Mouse (Mus musculus) adrenal gland (tissue): ENCODE results near the gene Cacul1.

Experiments
- intact Hi-C: fragments of 180-260 bp; cut with DNase I; formaldehyde crosslinking; loops from one replicate; pipeline ENCODE4 v1.15.1; 2025
- long read RNA-seq, 2 experiments: library from polyadenylated mRNA; unstranded; transcript quantifications; one replicate each; pipeline ENCODE4 v2.0.0; 2020; ENCODE audit warnings: borderline replicate concordance in 1 of 2; ENCODE audit not compliant: insufficient replicate concordance in 1 of 2

Gene Cacul1
- long read RNA-seq, experiment 1, full-length matches to known transcripts: 6 of 10 reads
- long read RNA-seq, experiment 1, partial matches to known transcripts: 1 of 10 reads
- long read RNA-seq, experiment 1, other reads (novel, unspliced or antisense): 3 of 10 reads
- long read RNA-seq, experiment 2, full-length matches to known transcripts: 2 of 3 reads
- long read RNA-seq, experiment 2, partial matches to known transcripts: 0 of 3 reads
- long read RNA-seq, experiment 2, other reads (novel, unspliced or antisense): 1 of 3 reads

DNA sequence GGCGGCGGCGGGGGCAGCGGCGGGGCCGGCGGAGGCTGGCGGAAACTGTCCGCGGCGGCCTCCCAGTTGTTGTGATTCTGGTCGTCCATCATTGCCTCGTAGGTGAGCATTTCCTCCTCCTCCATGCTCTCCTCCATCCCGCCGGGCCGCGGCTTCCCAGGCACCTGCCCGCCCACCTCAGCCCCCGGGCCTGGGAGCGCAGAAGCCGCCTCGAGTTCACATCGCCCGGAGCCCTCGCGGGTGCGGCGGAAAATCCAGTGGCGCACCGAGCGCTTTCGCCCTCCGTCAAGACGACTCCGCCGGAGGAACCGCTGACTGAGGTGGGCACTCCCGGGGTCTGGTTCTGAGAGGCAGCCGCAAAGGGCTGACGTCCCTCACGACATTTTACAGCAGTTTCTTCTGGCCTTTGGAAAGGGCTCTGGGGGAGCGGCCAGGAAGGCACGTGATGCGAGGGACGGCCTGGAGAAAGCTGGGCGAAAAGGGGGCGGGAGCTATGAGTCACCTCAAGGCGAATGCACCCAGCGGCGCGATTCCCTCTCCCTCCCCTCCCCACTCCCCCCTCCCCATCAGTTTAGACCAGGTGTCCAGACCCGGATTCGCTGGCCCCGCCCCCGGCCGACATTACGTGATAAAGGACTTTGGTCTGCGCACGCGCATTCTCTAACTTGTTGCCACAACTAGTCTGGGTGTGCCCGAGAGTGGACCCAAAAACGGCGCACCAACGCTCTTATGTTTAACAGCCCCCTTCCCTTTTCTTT, at the start of gene Cacul1:
Gene Cacul1, minus strand, starts transcription at position 444 of the 758 bp plus-strand sequence.
- intact Hi-C loops: no loop called here

DNA sequence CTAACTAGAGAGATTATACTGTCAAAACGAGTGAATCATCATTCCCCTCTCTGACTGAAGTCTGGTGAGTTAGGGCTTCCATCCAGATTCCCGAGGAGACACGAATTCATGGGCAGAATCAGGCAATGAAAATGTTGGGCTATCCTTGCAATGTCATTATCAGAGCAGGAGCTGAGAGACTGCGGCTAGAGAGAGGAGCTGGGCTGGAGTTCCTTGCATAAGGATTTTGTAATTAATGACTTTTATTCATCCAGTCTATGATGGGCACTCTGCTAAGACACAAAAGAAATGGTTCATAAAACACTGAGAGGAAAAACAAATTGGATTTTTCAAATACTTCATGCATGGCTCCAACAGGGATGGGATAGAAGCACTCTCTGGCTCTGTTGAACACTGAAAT, 38.6 kb upstream of the Cacul1 start:
- intact Hi-C loops: no loop called here

DNA sequence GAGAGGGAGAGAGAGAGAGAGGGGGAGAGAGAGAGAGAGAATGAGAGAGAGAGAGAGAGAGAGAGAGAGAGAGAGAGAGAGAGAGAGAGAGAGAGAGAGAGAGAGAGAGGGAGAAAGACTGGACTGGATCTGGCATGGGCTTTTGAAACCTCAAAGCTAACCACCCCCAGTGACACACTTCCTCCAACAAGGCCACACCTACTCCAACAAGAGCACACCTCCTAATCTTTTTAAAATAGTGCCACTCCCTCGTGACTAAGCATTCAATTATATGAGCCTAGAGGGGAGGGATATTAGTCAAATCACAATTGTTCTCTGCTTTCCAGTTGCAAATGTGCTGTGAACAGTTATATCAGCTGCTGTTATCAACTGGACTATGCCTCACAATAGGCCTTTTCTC, 36.2 kb upstream of the Cacul1 start:
- intact Hi-C loops: no loop called here

DNA sequence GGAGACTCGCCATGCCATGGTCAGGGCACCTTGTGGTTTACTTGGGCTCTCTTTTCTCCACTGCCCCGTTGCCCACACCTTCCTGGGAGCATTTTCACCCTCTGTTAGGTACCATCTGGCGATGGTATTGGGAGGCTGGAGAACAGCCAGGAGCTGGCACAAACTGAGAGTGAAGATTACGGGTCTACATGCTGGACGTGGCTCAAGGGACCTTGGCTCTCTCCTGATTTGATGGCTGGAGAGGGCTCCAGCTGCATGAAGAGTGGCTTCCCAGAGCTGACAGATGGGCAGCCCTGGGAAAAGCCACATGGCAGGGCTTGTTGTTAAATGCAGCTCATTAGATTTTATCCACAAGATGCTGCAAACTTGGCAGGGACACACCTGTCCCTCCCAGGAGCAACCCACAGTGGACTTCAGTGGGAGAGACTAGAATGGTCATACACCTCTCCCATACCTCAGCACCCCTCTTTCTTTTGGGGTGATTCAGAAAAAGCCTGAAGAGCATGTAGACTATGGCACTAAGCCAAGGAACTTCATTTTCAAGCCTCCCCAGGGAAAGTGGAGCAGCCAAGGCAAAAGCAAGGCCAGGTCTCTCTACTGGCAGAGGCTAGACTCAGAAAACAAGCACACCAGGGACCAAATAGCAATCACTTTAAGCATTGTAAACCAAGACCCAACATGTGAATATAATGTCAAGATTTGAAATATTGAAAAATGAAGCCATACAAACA, 34.8 kb upstream of the Cacul1 start:
- intact Hi-C loops: no loop called here

DNA sequence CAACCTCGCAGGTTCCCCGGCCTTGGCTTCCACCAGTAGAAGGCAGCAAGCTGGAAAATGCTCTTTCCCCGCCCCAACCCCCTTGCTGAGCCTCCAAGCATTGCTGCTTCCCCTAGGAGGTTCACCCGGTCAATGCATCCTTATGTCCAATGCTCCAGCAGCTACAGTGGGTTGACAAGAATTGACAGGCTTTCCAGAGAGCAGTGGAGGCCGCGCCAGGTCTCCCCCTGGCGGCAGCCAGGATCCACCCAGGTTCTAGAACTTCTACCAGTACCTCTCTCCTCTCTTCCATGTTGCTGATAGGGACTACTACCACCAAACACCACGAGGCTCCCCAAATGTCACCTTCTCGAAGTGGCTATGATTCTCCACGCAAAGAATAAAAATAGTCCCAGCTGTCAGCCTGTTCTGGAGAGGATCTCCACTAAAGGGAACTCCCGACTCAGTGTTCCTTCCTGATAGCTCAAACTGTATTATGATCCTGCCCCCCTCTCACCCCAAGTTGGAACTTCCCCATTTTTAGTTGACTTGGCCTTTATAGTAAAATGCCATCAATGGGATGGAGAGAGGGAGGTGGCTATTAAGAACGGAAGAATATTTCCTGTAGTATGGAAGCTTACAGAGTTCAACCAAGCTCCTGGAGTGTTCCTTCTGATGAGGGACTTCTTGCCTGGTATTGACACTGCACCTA, 30.8 kb upstream of the Cacul1 start:
- intact Hi-C loops: no loop called here

DNA sequence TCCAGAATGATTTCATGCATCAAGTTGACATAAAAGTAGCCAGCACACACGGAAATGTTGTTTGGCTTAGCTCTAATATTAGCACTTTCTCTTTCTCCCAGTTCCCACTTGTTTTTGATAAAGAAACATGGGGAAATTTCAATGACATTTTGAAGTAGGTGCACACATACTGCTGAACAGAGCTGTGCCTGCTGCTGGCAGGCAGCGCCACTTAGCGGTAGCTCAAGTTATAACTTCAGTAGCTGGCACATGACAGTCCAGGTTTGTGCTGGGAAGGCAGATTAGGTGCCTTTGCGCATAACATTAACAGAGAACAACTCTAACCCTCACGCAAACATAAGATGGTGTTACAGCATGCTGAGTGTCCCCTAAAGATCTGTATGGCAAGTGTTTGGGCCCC, 27.9 kb upstream of the Cacul1 start:
- intact Hi-C loops: loop anchor here (5.0 to 10.0 kb wide), 2 partner anchors 56 to 174 kb away; no protein-coding TSS in a partner anchor

DNA sequence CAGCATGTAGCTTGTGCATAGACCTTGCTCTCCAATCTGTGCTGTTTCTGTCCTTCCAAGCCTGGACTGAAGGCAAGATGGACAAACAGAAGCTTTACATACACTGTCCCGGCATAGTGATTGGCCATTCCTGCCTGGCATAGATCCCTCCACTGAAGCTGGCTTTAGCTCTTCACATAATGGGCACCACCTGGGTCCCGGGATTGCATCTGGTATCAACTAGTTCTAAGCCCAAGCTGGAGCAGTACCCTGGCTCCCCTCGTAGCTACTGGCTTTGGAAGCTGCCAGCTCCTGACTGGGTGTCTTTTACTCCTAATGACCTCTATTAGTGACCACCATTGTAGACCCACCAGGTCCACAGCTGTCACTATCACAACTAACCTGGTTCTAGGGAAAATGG, 22.8 kb upstream of the Cacul1 start:
- intact Hi-C loops: loop anchor here (10.0 kb wide), 1 partner anchor 169 kb away; no protein-coding TSS in a partner anchor

DNA sequence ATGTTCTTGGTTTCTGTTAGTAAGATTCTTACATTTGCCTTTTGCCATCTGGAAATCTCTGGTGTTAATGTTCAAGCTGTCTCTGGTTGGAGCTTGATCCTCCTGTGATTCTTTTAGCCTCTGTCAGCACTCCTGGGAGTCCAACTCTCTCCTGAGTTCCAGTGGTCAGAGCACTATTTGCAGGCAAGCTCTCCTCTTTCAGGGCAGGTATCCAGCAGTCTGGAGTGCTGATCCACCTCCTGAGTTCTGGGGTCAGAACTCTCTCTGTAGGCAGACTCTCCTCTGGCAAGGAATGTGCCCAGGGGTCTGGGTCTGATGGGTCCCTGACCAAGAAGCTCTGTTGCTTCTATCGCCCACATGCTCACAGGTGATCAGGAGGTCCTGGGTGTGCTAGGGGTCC, 21.2 kb upstream of the Cacul1 start:
- intact Hi-C loops: loop anchor here (10.0 kb wide), 1 partner anchor 167 kb away; no protein-coding TSS in a partner anchor

DNA sequence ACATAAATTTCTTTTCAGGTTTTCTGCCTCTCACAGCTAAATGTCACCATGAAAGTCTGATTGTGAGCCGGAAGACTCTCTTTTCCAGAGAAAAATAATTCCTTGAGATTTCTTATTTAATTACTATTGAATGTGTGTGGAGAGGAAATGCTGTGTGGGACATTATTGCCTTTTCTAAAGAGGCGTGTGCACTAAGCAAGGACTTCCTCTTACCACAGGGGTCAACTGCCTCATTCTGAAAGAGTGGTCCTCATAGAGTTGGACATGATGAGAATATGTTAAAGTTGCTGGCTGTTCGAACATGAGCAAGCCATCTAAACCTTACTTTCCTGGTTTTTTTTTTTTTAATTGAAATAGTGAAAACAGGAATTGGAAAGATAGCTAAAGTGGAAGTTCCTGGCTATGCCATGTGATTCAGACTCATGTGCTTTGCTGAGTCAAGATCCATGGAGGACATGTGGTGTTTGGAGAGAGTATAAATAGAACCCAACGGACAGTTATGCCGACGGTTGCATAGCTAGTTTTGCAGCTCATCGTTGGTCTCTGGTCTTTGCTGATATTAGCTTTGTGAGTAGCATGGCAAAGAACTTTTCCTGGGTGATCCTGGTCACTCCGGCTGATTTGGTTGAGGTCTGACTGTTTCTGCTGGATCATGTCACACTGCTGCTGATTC, 17.3 kb upstream of the Cacul1 start:
- intact Hi-C loops: no loop called here

DNA sequence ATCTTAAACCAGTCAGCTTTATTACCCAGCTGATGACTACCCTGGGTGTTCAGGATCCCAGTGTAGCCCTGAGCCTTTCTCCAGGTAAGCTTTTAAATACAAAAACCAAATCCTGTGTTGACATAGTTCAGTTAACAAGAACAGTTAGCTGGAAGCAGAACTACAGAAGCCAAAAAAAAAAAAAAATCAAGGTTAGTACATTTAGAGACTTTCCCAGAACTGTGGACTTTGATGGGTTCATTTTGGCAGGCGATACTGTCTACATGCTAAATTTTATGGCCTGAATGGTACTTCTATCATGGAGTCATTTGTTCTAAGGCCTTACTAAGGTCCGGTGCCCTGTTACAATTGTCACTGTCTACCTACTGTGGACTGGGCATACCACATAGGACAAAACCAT, 8.8 kb upstream of the Cacul1 start:
- intact Hi-C loops: no loop called here

DNA sequence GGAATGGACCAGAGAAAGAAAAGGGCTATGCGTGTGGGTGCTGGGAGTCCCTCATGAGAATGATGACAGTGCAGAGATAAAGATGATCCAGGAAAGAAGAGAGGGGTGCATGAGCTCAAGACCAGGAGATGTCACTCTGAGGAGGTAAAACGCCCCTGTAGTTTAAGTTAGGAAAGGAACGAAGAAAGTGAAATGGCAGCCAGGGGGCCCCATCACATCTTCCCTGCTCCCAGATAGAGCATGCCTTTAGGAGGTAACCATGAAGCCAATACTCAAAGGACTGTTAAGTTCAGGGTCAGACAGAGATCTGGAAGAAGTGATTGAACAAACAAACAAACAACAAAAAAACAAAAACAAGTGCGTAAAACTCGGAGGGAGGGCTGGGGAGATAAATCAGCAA, 5.8 kb upstream of the Cacul1 start:
- intact Hi-C loops: no loop called here

DNA sequence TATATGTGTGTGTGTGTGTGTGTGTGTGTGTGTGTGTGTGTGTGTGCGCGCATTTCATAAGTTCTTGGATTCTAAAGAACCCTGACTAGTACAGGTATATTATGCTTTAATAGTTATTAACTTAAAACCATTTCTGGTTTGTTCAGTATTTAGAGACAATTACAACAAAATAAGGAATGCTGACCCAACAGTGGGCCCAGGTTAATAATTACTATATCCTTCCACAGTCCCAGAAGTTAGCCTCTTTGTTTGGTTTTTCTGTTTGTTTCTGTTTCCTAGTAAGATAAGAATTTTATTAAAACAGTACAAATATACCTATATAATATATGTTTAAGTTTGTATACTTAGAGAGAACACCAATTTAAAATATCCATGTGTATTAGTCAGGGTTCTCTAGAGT, 2.4 kb upstream of the Cacul1 start:
- intact Hi-C loops: no loop called here

DNA sequence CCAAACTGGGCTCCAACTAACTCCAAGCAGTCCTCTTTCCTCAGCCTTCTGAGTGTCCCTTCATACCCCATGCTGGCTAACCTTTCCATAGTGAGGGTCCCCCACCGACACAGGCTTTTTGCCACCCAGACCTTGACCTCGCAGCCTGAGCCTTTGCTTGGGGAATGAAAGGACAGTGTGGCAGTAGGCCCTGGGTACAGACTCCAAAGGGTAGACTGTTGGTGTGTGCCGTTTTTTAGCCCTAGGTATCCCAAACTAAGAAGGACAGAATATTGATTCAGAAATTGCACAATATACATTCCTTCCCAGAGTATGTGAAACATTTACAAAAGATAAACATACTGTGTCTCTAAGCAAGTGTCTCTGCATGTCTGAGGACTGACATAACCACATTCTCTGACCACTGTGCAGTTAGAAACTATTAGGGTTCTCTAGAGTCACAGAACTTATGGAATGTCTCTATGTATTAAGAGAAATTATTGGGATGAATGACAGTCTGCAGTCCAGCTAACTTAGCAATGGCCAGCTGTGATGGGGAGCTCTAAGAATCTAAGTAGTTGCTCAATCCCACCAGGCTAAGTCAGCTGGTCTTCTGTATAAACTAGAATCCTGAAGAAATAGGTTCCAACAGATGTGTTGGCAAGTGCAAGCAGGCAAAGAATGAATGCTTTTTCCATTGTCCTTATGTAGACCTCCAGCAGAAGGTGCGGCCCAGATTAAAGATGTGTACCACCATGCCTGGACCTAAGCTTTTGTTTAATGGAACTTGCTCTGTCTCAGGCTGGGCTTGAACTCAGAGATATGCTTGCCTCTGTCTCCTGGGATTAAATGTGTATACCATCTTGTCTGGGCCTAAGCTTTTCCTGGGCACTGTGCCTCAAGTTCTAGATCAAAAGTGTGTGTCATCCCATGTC, 809 bp upstream of the Cacul1 start:
- intact Hi-C loops: no loop called here

DNA sequence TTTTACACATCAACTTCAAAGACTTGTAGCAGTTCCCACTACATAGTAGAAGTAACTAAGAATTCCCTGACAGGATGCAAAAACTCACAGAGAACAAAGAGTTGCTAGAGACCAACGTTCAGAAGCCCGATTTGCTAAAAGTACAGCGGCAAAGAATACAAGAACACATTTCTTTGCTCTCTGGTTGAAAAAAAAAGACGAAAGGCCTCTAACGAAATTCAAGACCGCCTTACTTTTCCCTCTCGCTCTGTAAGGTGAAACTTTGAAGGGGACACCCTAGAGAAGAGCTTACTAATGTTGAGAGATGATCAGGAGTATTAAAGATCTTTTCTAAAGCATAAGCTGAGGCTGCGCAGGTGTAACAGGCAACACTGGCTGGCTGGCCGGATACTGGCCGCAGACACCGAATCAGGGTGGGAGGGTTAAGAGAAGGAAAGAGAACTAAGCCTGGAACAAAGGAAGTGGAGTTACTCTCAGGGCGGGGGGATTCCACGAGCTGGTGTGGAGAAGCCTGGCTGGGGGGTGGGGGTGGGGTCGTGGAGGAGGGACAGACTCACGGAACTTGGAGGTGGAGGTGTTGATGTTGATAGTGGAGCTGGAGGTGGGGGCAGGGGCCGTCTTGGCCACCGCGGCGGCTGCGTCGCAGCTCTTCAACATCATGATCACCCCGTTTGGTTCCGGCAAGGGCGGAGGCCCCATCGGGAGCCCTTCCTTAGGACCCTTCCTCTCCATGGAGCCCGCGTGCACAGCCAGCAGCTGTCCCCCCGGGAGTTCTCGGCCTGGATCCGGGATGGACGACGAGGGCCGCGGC, 849 bp downstream of the Cacul1 start:
- intact Hi-C loops: no loop called here

DNA sequence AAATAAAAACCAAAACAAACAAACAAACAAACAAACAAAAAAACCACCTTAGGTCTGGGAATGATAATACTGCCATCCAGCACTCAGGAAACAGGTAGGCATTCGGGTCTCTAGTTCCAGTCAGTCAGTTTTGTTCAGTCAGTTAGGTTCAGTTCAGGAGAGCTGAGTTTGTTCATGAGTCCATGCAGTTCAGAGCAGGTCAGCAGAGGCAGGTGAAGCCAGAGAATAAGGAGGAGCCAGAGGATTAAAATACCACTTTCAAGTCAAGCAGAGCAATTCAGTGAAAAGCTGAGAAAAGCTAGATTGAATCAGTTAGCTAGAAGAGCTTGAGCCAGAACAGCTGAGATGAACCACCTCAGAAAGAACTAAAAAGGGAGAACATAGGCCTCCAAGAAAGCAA, 4.1 kb downstream of the Cacul1 start:
- intact Hi-C loops: no loop called here

DNA sequence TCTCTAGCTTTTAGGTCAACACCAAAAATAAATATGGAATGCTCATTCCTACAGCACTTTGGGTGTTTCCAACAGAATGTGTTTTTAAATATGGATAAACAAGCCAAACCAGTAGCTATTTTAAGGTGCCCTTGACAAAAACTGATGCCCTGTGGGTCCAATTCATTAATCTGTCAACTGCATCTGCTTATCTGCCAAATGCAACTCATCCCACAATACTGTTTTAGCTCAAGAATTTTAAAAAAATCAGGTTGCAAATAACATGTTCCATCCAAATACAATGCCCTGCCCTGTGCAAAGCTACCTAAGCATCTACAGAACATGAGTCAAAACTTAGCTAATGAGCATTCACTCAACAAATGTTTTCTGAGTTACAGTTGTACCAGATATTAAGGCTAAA, 20.3 kb downstream of the Cacul1 start:
- intact Hi-C loops: no loop called here

DNA sequence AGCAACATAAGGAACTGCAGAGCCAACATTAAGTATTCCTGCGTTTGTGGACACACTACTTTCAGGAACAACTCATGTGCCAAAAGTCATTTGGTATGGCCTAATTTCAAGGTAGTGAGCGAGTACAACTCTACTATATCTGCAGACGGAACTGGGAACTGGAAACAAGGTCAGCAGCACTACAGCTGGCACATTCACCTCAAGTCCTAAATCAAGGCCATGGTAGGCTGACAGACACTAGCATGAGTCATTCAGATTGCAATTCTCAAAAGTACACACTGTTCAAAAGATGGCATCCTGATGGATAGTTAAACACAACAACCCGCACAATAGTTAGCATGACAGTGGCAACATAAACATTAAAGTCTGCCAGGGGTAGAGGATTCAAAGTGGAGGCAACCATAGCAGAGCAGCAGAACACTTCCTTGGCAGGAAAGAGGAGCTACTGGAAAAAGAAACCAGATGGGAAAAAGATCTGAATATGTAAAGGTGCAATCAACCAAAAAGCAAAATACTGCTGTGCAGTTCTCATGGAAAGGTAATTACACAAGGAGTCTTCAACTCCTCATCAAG, 25.9 kb downstream of the Cacul1 start:
- intact Hi-C loops: loop anchor here (5.0 kb wide), 1 partner anchor 52 kb away; no protein-coding TSS in a partner anchor

DNA sequence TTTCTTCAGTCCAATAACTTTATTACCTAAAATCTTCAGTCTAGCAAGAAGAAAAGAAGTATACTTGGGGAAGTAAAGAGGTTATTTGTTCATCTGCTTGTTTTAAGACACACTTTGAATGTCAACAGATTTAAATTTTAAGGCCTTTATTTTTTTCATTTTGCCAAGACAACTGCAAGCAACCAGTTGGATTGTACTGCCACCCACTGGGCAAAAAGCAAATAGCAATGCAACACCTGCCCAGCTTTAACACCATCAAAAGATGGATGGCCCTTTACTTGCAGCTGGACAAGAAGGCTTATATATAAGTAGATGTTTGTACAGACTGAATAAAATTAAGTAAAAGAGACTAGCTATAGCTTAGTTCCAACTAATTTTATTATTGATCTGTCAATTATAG, 27.3 kb downstream of the Cacul1 start:
- intact Hi-C loops: loop anchor here (5.0 kb wide), 1 partner anchor 54 kb away; no protein-coding TSS in a partner anchor
